Mouse (Mus musculus) monocyte, adult 5-6 weeks (primary cell): ENCODE measurements around the gene Cfl1. TPM values are rescaled to one million over a fixed set of nuclear protein-coding genes. Genes with fewer than 3 reads are reported as not detected.
"Not testable (repeated sequence)": the region's sequence is repeated elsewhere in the genome, so short reads cannot be mapped to it uniquely, and the experiment has no call there.

ENCODE experiments used
- ATAC-seq: fragments of 153-309, 156-312 bp; replicated peaks from 2 replicates; pipeline ENCODE4 v1.8.0; 2017; ENCODE audit warnings: mild to moderate bottlenecking; ENCODE audit not compliant: low TSS enrichment, insufficient number of reproducible peaks, severe bottlenecking, poor library complexity, low FRiP score
- total RNA-seq: library from RNA; stranded (forward); fragments of 200-1000, 200-491, 200-594 nt; gene quantifications from 3 replicates; pipeline ENCODE4 v1.2.3, GENCODE M21; 2017

The Cfl1 gene
- total RNA-seq, 1 experiment from 2014 or later, result 931 TPM

DNA sequence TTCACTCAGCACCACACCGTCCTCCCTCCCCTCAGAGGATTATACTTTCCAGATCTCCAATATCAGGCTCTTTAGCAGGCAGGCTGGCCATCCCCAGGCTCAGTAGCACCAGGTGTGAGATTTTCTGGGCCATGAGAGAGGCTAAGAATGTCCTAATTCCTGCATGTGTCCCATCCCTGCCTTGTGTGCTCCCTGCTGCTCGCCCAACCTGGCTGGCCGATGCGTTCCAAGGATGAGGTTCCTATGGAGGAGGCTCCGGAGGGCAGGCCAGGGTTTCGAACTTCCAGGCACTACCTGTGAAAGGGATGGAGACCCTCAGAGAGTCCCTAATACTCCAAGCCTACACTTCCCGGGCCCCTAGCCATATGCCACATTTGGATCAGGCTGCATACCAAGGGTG, 4.4 kb upstream of the Cfl1 start:
- ATAC-seq, result no peak

DNA sequence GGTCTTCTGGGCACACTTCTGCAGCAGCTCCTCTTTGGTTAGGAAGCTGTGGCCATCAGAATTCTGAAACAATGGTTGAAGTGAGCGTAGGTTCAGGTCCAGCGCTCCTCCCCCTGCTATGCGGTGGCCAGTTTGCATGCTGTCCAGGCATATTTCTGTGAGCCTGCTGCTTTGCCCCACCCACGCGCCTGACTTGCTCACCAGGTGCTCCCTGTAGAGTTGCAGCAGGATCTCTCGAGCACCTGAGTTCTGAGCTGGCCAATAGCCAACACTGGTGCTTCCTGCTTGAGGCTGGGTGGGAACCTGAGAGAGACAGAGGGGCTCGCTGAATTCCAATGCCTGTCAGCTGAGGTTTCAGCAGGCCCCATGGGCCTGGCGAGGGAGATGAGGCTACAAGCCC, 4.0 kb upstream of the Cfl1 start:
- ATAC-seq, result no peak

GRCm38 (mm10) chr19:5486771-5487170, 3.5 kb upstream of the Cfl1 start:
- ATAC-seq, result no peak

DNA sequence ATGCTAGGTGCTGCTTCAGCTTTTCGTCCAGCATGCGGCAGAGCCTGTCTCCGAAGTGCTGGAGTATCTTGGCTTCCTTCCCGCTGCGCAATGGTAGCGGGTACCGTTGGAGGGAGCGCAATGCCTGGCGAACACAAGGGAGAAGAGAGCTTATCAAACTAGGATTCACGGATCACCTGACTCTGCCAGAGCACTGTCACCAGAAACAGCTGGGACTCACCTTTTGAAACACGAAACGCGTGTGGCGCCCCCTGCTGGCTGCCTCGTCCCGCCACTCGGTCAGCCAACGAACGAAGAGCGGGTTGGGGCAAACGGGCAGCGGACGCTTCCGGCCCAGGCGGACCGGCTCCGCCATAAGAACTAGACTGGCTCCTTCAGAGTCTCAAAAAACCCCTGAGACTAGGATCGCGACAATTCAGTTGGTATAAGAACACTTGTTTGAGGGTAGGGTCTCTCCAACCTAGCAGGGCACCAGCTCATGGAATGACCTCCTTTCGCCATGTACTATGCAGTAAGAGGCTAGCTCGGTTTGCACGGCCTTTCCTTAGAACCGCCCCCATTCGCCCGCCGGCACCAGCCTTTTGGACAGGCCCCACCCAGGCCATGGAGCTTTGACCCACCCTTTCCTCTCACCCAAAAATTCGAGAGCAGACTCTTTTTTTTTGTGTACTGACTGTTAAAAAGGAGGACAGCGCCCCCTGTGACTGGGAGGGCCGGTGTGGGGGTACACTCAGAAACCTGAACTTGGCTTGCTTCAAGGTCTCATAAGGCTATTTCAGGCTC, 2.3 kb upstream of the Cfl1 start, which contains the start of gene Mus81:
Gene Mus81 (minus strand): TSS at position 635 of the 783 bp plus-strand sequence.
- peak; percentile 19 for ATAC-seq

DNA sequence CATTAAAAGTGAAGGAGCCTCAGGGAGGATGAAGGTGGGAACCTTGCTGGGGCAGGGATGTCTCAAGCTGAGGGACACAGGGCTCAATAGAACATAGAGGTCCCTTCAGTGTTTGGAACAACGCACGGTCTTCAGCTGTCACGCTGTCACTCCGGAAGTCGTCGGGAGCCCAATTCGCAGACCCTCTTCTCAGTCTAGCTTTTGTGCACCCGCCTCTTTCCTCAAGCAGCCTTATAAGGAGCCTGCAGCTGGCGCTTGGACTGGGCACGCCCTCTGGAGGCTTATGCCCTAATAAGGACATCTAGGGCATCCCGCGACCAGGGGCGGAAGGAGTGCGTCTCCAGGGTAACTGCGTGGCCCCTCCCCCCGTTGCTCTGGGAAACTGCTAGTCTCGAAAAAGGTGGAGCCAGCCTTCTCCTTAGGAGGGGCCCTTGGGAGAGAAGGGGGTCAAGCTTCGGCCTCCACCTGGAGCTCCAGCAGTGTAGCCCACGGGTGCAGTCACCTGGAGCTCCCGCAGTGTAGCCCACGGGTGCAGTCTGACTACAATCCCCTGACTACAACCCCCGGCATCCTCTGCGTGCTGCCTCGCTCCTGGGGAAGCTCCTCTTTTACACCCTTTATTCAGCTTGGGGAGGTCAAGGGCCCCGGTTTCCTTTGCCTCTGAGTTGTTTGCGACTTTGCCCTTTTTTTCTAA, 1.2 kb upstream of the Cfl1 start:
- ATAC-seq, result peak; percentile 55

GRCm38 (mm10) chr19:5489721-5490120, 534 bp upstream of the Cfl1 start:
- not testable (repeated sequence) for ATAC-seq

DNA sequence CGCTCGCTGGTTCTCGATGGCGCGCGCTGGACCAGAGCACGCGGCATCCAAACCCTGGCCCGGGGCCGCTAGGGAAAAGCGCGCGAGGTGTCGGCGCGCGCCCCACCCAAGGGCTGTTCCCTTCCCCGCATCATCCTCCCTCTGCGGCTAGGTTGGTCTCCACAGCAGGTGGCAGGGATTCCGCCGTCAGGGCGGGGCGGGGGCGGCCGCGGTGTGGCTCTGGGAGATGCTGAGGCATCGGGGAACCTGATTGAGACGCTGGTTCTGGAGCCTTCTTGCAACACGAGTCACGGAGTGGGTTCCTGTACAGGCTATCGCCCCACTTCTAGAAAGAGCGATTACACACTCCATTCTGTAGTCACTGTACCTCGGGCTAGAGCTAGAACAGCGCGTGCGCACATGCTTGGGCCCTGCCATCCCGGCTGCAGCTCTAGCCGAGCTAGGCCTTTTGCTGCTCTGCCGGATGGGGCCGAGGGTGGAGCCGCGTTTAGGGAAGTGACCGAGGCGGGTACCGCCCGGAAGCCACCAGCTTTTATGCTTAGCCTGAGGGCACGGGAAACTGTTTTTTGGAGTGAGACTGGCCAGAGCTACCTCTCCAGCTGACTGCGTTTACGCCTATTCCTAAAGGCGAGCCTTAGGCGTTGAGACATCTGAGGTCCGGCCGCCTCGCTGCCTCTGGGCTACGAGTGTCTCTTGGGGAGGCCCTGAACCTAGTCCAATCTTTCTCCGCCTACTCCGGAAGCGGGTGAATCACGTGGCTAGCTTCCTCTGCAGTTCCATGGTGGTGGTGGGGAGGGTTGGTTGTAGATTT, 848 bp downstream of the Cfl1 start:
- peak; percentile 28 for ATAC-seq

GRCm38 (mm10) chr19:5492641-5493040, 2.4 kb downstream of the Cfl1 start:
- ATAC-seq, result no peak

DNA sequence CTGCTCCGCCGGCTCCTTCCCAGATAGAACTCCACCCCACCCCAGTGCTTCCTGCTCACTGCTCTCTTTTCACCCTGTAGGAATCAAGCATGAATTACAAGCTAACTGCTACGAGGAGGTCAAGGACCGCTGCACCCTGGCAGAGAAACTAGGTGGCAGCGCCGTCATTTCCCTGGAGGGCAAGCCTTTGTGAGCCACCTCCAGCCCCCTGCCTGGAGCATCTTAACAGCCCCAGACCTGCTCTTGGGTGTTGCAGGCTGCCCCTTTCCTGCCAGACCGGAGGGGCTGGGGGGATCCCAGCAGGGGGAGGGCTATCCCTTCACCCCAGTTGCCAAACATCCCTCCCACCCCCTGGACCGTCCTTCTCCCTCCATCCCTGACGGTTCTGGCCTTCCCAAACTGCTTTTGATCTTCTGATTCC, 3.1 kb downstream of the Cfl1 start:
- not testable (repeated sequence) for ATAC-seq

- ATAC-seq, result no peak
Observed at GRCm38 (mm10) chr19:5494314-5494713, 4.1 kb downstream of the Cfl1 start.

GRCm38 (mm10) chr19:5495353-5496051, 5.2 kb downstream of the Cfl1 start:
- no peak for ATAC-seq

- no peak for ATAC-seq
Observed at GRCm38 (mm10) chr19:5496052-5496370, 5.8 kb downstream of the Cfl1 start.

GRCm38 (mm10) chr19:5500330-5500875, 10.1 kb downstream of the Cfl1 start:
- ATAC-seq, result no peak

DNA sequence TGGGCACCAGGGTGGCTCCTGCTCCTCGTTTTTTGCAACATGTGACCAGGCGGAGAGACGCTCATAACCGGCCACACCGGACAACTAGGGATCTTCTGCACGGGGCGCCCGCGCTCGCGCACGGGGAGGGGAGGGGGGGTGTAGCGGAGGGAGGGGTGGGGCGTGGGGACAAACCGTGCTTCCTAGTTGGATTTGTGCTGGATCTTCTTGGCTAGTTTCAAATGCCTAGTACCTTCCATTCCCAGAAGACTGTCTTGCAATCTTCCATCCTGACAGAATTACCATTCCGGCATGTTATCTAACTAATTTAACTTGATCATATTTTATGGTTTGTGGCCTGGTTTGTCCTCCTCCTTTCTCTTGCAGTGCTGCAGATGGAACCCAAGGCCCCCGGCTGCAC, 13.4 kb downstream of the Cfl1 start, which contains the start of gene 1700020D05Rik:
Gene 1700020D05Rik (minus strand): TSS at position 101 of the 400 bp plus-strand sequence.
- ATAC-seq, result no peak

GRCm38 (mm10) chr19:5510031-5511026, 20.1 kb downstream of the Cfl1 start, which contains the start of gene Snx32:
TSS of gene Snx32 (minus strand) at chr19:5510538.
- ATAC-seq, result peak; percentile 95

- ATAC-seq, result no peak
Observed at GRCm38 (mm10) chr19:5511074-5511632, 20.9 kb downstream of the Cfl1 start.
